Mouse (Mus musculus) liver, embryonic 16.5 days (tissue): Measurements from ENCODE around the gene Git2. TPM values are rescaled to one million over a fixed set of nuclear protein-coding genes. Genes with fewer than 3 reads are reported as not detected.

ENCODE experiments used
- ATAC-seq: fragments of 200-750 bp; cut with Nextera tagmentation; 2 replicates; pipeline ENCODE4 v1.8.0; 2017; ENCODE audit warnings: low read depth, mild to moderate bottlenecking, moderate number of reproducible peaks, moderate library complexity
- H3K27ac ChIP-seq: fragments of 300-500 bp; sonication (generic); 2 replicates; pipeline ENCODE4 v1.5.1; 2014; ENCODE audit warnings: mild to moderate bottlenecking, low read length
- H3K27me3 ChIP-seq: fragments of 300-500 bp; sonication (generic); 2 replicates; pipeline ENCODE4 v1.6.1; 2014; ENCODE audit warnings: low read depth, low read length, mixed read lengths; ENCODE audit not compliant: control insufficient read depth, insufficient read depth
- H3K36me3 ChIP-seq: fragments of 300-500 bp; sonication (generic); 2 replicates; pipeline ENCODE4 v1.6.1; 2014; ENCODE audit warnings: mild to moderate bottlenecking; ENCODE audit not compliant: control insufficient read depth, insufficient read depth
- H3K4me1 ChIP-seq: fragments of 300-500 bp; sonication (generic); 2 replicates; pipeline ENCODE4 v1.6.1; 2014; ENCODE audit warnings: low read depth, low read length, mixed read lengths; ENCODE audit not compliant: control insufficient read depth
- H3K4me2 ChIP-seq: fragments of 300-500 bp; sonication (generic); 2 replicates; pipeline ENCODE4 v1.6.1; 2014; ENCODE audit warnings: low read depth, low read length, mixed read lengths
- H3K4me3 ChIP-seq: fragments of 300-500 bp; sonication (generic); 2 replicates; pipeline ENCODE4 v1.5.1; 2014; ENCODE audit warnings: low read depth, mild to moderate bottlenecking, low read length
- H3K9ac ChIP-seq: fragments of 300-500 bp; sonication (generic); 2 replicates; pipeline ENCODE4 v1.6.1; 2014; ENCODE audit warnings: low read depth, low read length
- H3K9me3 ChIP-seq: fragments of 300-500 bp; sonication (generic); replicated peaks from 2 replicates; pipeline ENCODE4 v1.6.1; 2016; ENCODE audit warnings: low read length; ENCODE audit not compliant: control insufficient read depth
- WGBS: fragments of 180-500 bp; shearing (Covaris S2); extraction: QIAGEN DNeasy Blood & Tissue Kit; methylation state at CpG from one replicate; pipeline ENCODE4 v1.1.7; 2014; ENCODE audit not compliant: insufficient replicate concordance; 5-methylcytosine and 5-hydroxymethylcytosine counted together
- microRNA-seq: library from miRNA; unstranded; fragments of <30 nt; microRNA quantifications from one replicate; pipeline ENCODE4, GENCODE M21; 2016
- polyA plus RNA-seq: library from polyadenylated mRNA; unstranded; fragments of >200 nt; fragmentation: Nextera tagmentation; extraction: Ambion mirVana; gene quantifications from 2 replicates; pipeline ENCODE4 v1.2.1, GENCODE M21; 2015

Git2 gene
- polyA plus RNA-seq, 1 experiment from 2014 or later = 16.1 TPM

DNA sequence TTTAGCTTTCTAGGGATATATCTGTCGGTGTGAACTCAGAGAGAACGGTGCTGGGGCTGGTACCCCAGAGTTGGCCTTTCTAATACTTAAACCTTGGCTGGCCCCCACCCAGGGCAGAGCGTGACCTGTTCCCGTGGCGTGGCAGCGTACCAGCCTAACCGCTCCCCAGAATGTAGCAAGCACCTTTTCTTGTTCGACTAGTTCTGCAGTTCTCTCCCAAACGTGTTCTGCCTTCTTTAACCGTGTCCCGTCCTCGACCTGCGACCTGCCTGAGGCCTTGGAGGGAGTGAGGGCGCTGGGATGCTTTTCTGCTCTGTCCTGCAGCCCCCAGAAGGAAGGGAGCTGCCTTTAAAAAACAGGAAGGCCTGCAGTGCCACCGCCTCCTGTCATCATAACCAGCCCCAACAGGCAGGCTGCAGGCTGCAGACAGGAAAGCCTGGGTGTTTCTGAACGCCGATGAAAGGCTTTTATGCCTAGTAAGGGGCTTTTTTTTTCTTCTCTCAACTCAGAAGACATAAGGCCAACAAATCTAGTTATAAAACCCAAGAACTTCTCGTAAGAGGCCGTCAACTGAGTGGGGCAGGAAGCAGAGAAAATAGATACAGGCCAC is 94.5 kb downstream of the Git2 start:
- no peaks in the 10 kb centered on the region for H3K36me3 ChIP-seq
- H3K4me3 ChIP-seq = no peak overlapping the region
- H3K27me3 ChIP-seq = no peaks in the 10 kb centered on the region
- no peak overlapping the region for H3K27ac ChIP-seq
- WGBS = 44% methylated on average over 19 of the region's 19 CpGs
- H3K4me2 ChIP-seq = no peak overlapping the region
- H3K9me3 ChIP-seq = no peaks in the 10 kb centered on the region
- no peaks in the 10 kb centered on the region for H3K4me1 ChIP-seq
- ATAC-seq = no peak
- H3K9ac ChIP-seq = no peak overlapping the region

DNA sequence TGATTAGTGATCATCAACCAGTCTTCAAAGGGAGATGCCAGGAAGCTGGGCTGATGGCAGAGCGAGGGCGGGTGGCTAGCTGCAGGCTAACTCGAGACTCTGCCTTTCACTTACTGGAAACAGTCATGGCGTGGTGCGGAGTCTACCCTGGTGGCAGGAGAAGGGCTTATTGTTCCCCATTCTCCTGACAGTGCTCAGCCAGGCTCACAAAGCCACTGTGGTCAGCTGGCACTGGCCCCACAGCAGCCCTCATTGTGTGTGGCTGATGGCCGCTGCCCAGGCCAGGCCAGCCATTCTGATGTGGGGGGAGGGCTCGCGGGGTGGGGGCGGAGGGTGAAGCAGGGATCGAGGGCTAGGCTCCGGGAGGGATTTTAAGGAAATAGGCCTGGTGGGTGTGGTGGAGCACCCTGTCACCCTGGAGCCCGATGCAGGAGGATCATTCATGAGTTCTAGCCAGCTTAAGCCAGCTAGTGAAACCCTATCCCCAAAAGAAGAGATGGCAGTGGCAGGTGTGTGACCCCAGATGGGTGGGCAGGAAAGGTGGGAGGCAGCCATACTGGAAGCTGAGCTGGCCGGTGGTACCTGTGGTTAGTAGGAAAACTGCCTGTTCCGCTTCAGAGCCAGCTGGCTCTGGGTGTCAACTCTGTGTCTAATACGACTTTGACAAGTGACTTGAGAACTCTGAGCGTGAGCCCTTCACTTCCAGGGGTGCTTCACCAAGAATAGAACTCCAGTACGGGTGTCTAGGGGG is 95.3 kb downstream of the Git2 start:
- Histone ChIP-seq H3K9me3 (no peaks in the 10 kb centered on the region), H3K9ac (no peak overlapping the region), H3K27ac (no peak overlapping the region), H3K4me3 (no peak overlapping the region), H3K4me2 (no peak overlapping the region), H3K27me3 (no peaks in the 10 kb centered on the region), H3K4me1 (no peaks in the 10 kb centered on the region), H3K36me3 (no peaks in the 10 kb centered on the region)
- no peak for ATAC-seq
- 56% methylated on average over 17 of the region's 17 CpGs for WGBS

Small RNA genes lying within 50 kb of the gene (microRNA-seq; reads per million reads assigned to microRNA genes)
- gene Mir7028 = not detected

Other genes with a start within 250 kb of the Git2 start
- gene Fam222a, start 207.5 kb downstream of the Git2 start, polyA plus RNA-seq = 0.46 and 0.67 TPM in 2 replicates
- 0.44 and 0.53 TPM in 2 replicates for gene Trpv4, start 117.1 kb downstream of the Git2 start, polyA plus RNA-seq
- gene Gltp, start 84.5 kb downstream of the Git2 start, polyA plus RNA-seq = 28.6 and 30.3 TPM in 2 replicates
- 2.5 and 2.9 TPM in 2 replicates for gene Tchp, start 67.8 kb downstream of the Git2 start, polyA plus RNA-seq
- gene Ankrd13a, start 840 bp downstream of the Git2 start, polyA plus RNA-seq = 10.0 and 11.8 TPM in 2 replicates
- gene 1500011B03Rik, start 48.0 kb upstream of the Git2 start, polyA plus RNA-seq = 19.4 and 22.7 TPM in 2 replicates
- not detected in 2 replicates for gene 4930519G04Rik, start 78.1 kb upstream of the Git2 start, polyA plus RNA-seq
- gene Gm9936, start 83.2 kb upstream of the Git2 start, polyA plus RNA-seq = 0.02 TPM in 1 of 2 replicates, not detected in the other
- 2.2 and 2.6 TPM in 2 replicates for gene Oasl2, start 121.4 kb upstream of the Git2 start, polyA plus RNA-seq
- gene Oasl1, start 147.7 kb upstream of the Git2 start, polyA plus RNA-seq = 0.26 and 0.61 TPM in 2 replicates
- gene 2210016L21Rik, start 166.6 kb upstream of the Git2 start, polyA plus RNA-seq = 9.8 and 10.2 TPM in 2 replicates
- 4.1 and 4.7 TPM in 2 replicates for gene Hnf1a, start 195.6 kb upstream of the Git2 start, polyA plus RNA-seq
- gene Sppl3, start 235.6 kb upstream of the Git2 start, polyA plus RNA-seq = 3.2 and 3.3 TPM in 2 replicates